Mouse (Mus musculus): ENCODE data around the gene Ngp. TPM values are rescaled to one million over a fixed set of nuclear protein-coding genes. Genes with fewer than 3 reads are reported as not detected.
A peak's percentile ranks its signal among the peaks of the same experiment; 100 is the strongest.
"Not testable (repeated sequence)": the region's sequence is repeated elsewhere in the genome, so short reads cannot be mapped to it uniquely, and the experiment has no call there.

Ngp gene
- polyA plus RNA-seq, 1 experiment from 2014 or later = 0.23 TPM

DNA sequence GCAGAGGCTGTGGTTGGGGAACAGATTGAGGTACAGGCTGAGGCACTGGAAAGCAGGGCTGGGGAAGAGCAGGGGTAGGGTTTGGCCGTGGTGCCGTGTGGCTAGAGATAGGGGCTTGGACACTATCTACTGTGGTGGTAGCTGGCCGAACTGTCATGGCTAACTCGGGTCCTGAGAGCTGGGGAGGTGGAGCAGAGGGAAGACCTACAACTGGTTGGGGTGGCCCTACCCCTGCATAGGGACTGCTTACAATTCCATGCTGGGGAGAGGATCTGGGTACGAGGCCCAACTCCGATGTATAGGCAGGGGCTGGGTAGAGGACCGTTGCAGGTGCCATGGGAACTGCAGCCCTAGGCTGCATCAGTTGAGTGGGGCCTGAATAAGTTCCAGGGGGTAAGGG is 31.5 kb upstream of the Ngp start:
- ATAC-seq (ENCODE audit: low read depth) = no peak
- no peak overlapping the region for H3K4me3 ChIP-seq (ENCODE audit: low read depth, low read length)
- WGBS = 94% methylated on average over 7 of the region's 7 CpGs

DNA sequence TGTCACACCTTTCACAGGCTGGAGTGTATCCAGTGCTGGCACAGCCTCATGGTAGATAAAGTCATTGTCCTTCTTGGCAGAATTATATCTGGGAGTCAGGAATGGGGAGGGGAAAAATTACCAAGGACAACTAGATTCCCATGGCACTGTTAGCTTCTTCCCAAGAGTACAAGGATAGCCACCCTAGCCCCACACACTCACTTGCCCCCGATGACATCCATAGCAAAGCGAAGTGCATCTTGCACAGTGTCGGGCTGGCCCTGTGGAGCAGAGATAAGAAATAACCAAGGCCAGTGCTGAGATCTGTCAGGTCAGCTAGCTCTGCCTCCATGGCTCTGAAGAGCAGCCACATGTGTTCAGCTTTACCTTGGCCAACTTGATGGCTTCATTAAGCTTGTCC is 28.7 kb upstream of the Ngp start:
- no peak for ATAC-seq (ENCODE audit: low read depth)
- H3K4me2 ChIP-seq (ENCODE audit: low read depth, low read length) = no peak overlapping the region
- H3K27ac ChIP-seq (ENCODE audit: low read depth, low read length) = no peak overlapping the region
- peaks cover 70% of the 10 kb centered on the region for H3K36me3 ChIP-seq (ENCODE audit: control insufficient read depth, insufficient read depth, low read length)
- H3K4me3 ChIP-seq (ENCODE audit: low read depth, low read length) = no peak overlapping the region
- no peaks in the 10 kb centered on the region for H3K27me3 ChIP-seq (ENCODE audit: control insufficient read depth, insufficient read depth, low read length)
- no peak overlapping the region for H3K9ac ChIP-seq (replicated peaks; ENCODE audit: low read depth, low read length)
- no peaks in the 10 kb centered on the region for H3K9me3 ChIP-seq (ENCODE audit: control insufficient read depth, low read length)
- no peaks in the 10 kb centered on the region for H3K4me1 ChIP-seq (ENCODE audit: control insufficient read depth, insufficient read depth, low read length)
- 98% methylated on average over 3 of the region's 3 CpGs for WGBS

More for the DNA sequence above, 31.5 kb upstream of the Ngp start:
- Histone ChIP-seq H3K9me3 (ENCODE audit: control insufficient read depth, low read length) (no peaks in the 10 kb centered on the region), H3K4me2 (ENCODE audit: low read depth, low read length) (no peak overlapping the region), H3K27ac (ENCODE audit: low read depth, low read length) (no peak overlapping the region), H3K27me3 (ENCODE audit: control insufficient read depth, insufficient read depth, low read length) (no peaks in the 10 kb centered on the region), H3K9ac (replicated peaks; ENCODE audit: low read depth, low read length) (no peak overlapping the region), H3K4me1 (ENCODE audit: control insufficient read depth, insufficient read depth, low read length) (no peaks in the 10 kb centered on the region), H3K36me3 (ENCODE audit: control insufficient read depth, insufficient read depth, low read length) (peaks cover 82% of the 10 kb centered on the region)

DNA sequence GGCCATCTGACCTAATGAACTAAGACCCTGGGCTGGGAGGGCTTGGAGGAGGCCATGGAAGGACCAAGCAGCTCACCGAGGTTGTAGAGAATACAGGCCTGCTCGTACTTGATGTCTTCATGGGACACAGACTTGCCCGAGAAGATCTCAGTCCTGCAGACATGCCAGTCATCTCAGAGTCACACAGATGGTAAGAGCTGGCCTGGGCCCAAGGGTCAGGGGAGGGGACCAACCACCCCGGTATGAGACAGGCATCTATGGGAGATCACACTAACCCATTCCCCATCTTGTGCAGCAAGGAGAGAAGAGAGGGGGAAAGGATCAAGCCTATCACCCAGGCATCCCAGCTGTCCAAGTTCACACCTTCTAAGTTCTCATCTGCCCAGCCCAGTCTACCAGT is 26.3 kb upstream of the Ngp start:
- H3K36me3 ChIP-seq (ENCODE audit: control insufficient read depth, insufficient read depth, low read length) = peaks cover 49% of the 10 kb centered on the region
- WGBS = 95% methylated on average over 4 of the region's 4 CpGs
- H3K27me3 ChIP-seq (ENCODE audit: control insufficient read depth, insufficient read depth, low read length) = no peaks in the 10 kb centered on the region
- no peak overlapping the region for H3K4me2 ChIP-seq (ENCODE audit: low read depth, low read length)
- no peaks in the 10 kb centered on the region for H3K4me1 ChIP-seq (ENCODE audit: control insufficient read depth, insufficient read depth, low read length)
- H3K9me3 ChIP-seq (ENCODE audit: control insufficient read depth, low read length) = no peaks in the 10 kb centered on the region
- no peak overlapping the region for H3K4me3 ChIP-seq (ENCODE audit: low read depth, low read length)
- no peak for ATAC-seq (ENCODE audit: low read depth)
- no peak overlapping the region for H3K9ac ChIP-seq (replicated peaks; ENCODE audit: low read depth, low read length)
- H3K27ac ChIP-seq (ENCODE audit: low read depth, low read length) = no peak overlapping the region

DNA sequence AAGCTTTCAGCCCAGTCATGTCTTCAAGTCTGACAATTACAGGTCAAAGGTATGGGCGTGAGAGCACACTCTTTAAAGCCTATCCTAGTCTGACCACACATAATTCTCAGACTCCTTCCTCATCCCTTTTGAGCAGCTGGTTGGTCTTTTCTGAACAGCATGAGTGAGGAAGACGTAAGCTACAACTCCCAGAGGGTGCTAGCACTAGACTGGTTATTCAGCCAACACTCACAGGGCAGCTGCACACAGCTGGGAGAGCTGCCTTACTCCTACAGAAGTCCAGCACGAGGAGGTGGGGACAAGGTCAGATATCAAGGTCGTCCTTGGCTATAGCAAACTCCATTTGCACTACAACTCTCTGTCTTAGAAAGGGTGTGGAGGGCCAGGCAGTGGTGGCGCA is 18.9 kb upstream of the Ngp start:
- no peak overlapping the region for H3K4me3 ChIP-seq (ENCODE audit: low read depth, low read length)
- H3K9ac ChIP-seq (replicated peaks; ENCODE audit: low read depth, low read length) = no peak overlapping the region
- no peaks in the 10 kb centered on the region for H3K9me3 ChIP-seq (ENCODE audit: control insufficient read depth, low read length)
- H3K36me3 ChIP-seq (ENCODE audit: control insufficient read depth, insufficient read depth, low read length) = peaks cover 1% of the 10 kb centered on the region; the same call in 1 of the 2 replicates
- no peak for ATAC-seq (ENCODE audit: low read depth)
- 89% methylated on average over 5 of the region's 5 CpGs for WGBS
- no peak overlapping the region for H3K4me2 ChIP-seq (ENCODE audit: low read depth, low read length)
- no peaks in the 10 kb centered on the region for H3K27me3 ChIP-seq (ENCODE audit: control insufficient read depth, insufficient read depth, low read length)
- no peaks in the 10 kb centered on the region for H3K4me1 ChIP-seq (ENCODE audit: control insufficient read depth, insufficient read depth, low read length)
- no peak overlapping the region for H3K27ac ChIP-seq (ENCODE audit: low read depth, low read length)

DNA sequence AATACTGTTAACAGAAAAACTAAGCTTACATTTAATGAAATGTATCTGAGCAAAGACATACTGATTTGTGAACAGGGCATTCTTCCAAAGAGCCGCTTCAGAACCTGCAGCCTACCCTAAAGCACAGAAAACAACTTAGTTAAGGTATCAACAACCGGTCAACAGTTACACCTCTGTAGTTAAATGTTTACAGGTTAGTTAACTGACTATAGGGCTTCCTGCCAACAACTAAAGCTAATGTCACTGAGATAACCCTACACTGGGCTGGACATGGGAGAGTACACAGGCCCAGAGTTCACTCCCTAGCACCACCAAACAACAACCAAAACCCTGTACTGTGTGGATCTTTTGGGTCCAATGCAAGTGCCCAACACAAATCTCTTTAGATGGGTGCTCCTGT is 16.8 kb upstream of the Ngp start:
- Histone ChIP-seq H3K4me2 (ENCODE audit: low read depth, low read length) (no peak overlapping the region), H3K36me3 (ENCODE audit: control insufficient read depth, insufficient read depth, low read length) (no peaks in the 10 kb centered on the region; the same call in 1 of the 2 replicates), H3K9me3 (ENCODE audit: control insufficient read depth, low read length) (no peaks in the 10 kb centered on the region), H3K9ac (replicated peaks; ENCODE audit: low read depth, low read length) (no peak overlapping the region), H3K4me1 (ENCODE audit: control insufficient read depth, insufficient read depth, low read length) (peaks cover 7% of the 10 kb centered on the region), H3K27me3 (ENCODE audit: control insufficient read depth, insufficient read depth, low read length) (no peaks in the 10 kb centered on the region), H3K27ac (ENCODE audit: low read depth, low read length) (no peak overlapping the region), H3K4me3 (ENCODE audit: low read depth, low read length) (no peak overlapping the region)
- WGBS = 97% methylated on average over 2 of the region's 2 CpGs
- ATAC-seq (ENCODE audit: low read depth) = no peak

DNA sequence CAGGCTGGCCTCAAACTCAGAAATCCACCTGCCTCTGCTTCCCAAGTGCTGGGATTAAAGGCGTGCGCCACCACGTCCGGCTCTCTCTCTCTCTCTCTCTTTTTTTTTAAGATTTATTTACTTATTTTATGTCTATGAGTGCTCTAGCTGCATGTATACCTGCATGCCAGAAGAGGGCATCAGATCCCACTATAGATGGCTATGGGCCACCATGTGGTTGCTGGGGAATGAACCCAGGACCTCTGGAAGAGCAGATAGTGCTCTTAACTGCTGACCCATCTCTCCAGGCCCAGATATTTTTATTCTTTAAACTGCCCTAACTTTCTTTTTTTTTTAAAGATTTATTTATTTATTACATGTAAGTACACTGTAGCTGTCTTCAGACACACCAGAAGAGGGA is 16.3 kb upstream of the Ngp start:
- not testable (repeated sequence) for H3K4me1 ChIP-seq (ENCODE audit: control insufficient read depth, insufficient read depth, low read length); H3K36me3 ChIP-seq (ENCODE audit: control insufficient read depth, insufficient read depth, low read length); H3K4me3 ChIP-seq (ENCODE audit: low read depth, low read length); H3K9ac ChIP-seq (replicated peaks; ENCODE audit: low read depth, low read length); H3K4me2 ChIP-seq (ENCODE audit: low read depth, low read length); H3K27ac ChIP-seq (ENCODE audit: low read depth, low read length); ATAC-seq (ENCODE audit: low read depth); H3K27me3 ChIP-seq (ENCODE audit: control insufficient read depth, insufficient read depth, low read length); H3K9me3 ChIP-seq (ENCODE audit: control insufficient read depth, low read length)
- 82% methylated on average over 4 of the region's 4 CpGs for WGBS

DNA sequence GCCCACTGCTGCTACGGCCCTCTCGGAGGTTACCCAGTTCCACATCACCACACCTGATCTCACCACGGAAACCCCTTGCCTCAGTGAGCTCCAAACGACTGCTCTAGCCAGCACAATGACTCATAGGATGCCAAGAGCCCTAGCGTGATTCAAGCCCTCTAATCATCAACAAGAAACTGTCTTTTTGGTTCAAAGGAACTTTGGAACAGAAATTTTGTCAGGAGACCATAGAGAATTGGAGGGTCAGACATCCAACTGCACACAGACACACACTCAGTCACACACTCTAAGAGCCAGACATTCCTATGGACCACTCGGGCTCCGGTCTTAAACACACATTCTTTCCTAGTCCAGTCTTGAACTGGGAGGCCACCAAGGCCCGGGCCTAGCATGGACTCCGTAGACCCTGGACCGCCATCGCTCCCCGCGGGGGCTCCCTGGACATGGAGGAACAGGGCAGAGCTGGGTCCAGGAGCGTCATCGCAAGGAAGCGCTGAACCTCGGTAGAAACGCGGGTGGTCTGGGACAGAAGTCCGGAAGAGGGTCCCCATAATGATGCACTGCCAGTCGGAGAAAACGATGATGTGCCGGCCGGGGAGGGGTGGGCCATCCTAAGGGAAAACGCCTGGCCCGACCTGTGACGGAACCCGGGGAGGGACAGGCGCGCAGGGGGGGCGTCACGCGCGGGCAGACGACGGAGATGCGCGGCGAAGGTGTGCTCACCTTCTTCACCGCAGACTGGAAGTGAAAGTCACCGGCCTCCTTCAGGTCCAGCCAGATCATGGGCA is 12.0 kb upstream of the Ngp start:
- Histone ChIP-seq H3K4me2 (ENCODE audit: low read depth, low read length) (peak overlapping the region; percentile 90), H3K4me3 (ENCODE audit: low read depth, low read length) (peak overlapping the region; percentile 73), H3K9me3 (ENCODE audit: control insufficient read depth, low read length) (no peaks in the 10 kb centered on the region), H3K9ac (replicated peaks; ENCODE audit: low read depth, low read length) (peak overlapping the region; percentile 82), H3K4me1 (ENCODE audit: control insufficient read depth, insufficient read depth, low read length) (peaks cover 11% of the 10 kb centered on the region), H3K36me3 (ENCODE audit: control insufficient read depth, insufficient read depth, low read length) (no peaks in the 10 kb centered on the region), H3K27ac (ENCODE audit: low read depth, low read length) (peak overlapping the region; percentile 82), H3K27me3 (ENCODE audit: control insufficient read depth, insufficient read depth, low read length) (no peaks in the 10 kb centered on the region)
- peak; percentile 73; the same call in 1 of the 2 replicates for ATAC-seq (ENCODE audit: low read depth)
- WGBS = 1% methylated on average over 41 of the region's 41 CpGs

DNA sequence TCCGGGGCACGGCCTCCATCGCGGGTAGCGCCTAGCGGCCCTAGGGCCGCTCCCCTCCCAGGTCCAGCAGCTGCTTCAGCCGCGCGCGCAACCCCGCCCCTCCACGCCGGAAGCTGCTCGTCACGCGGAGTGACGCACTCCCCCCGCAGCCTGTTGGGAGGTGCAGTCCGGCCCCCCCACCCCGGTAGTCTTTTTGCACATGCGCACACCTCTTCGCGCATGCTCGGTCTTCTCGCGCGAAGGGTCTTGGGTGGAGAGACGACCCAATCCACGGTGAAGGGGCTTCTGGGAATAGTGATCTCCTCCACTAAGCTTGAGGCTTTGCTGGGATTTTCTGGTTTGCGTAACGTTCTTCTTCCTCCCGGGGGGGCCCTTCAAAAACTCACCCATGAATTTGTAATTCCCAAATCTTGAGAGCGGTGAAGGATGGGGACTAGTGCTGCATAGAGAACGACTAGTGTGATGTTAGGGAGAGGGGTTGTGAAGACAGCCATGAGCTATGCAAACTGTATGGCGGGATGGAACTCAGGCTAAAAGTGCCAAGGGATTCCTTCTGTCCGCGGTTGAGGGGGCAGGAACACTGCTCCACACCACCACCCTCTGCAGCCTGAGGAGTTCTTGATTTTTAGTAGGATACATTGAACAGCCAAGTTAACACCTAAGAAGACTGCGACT is 11.3 kb upstream of the Ngp start, which contains the start of gene Ptpn23:
Gene Ptpn23, minus strand, starts transcription at position 115 of the 675 bp plus-strand sequence.
- Histone ChIP-seq H3K9me3 (ENCODE audit: control insufficient read depth, low read length) (no peaks in the 10 kb centered on the region), H3K4me2 (ENCODE audit: low read depth, low read length) (peak within 1 kb of the TSS; percentile 91)
- 1% methylated on average over 39 of the region's 39 CpGs for WGBS

More for the DNA sequence above, 11.3 kb upstream of the Ngp start, which contains the start of gene Ptpn23:
- Histone ChIP-seq H3K36me3 (ENCODE audit: control insufficient read depth, insufficient read depth, low read length) (no peaks in the 10 kb centered on the region), H3K4me1 (ENCODE audit: control insufficient read depth, insufficient read depth, low read length) (peaks cover 11% of the 10 kb centered on the region), H3K9ac (replicated peaks; ENCODE audit: low read depth, low read length) (peak within 1 kb of the TSS; percentile 82), H3K27ac (ENCODE audit: low read depth, low read length) (peak within 1 kb of the TSS; percentile 82), H3K4me3 (ENCODE audit: low read depth, low read length) (peak within 1 kb of the TSS; percentile 73), H3K27me3 (ENCODE audit: control insufficient read depth, insufficient read depth, low read length) (no peaks in the 10 kb centered on the region)
- ATAC-seq (ENCODE audit: low read depth) = peak; percentile 94
